Mouse (Mus musculus) megakaryocyte, embryonic 14.5 days (primary cell): ENCODE results near the gene Mrps24. TPM values are rescaled to one million over a fixed set of nuclear protein-coding genes. Genes with fewer than 3 reads are reported as not detected.

ENCODE experiments used
- H3K27me3 ChIP-seq: replicated peaks from 2 replicates; pipeline ENCODE3; 2012; ENCODE audit warnings: inconsistent platforms
- H3K36me3 ChIP-seq: replicated peaks from 2 replicates; pipeline ENCODE3; 2012; ENCODE audit warnings: low read length, inconsistent platforms, mixed read lengths
- H3K4me1 ChIP-seq: 2 replicates; pipeline ENCODE4 v1.6.1; 2012; ENCODE audit warnings: inconsistent platforms
- H3K4me3 ChIP-seq: replicated peaks from 2 replicates; pipeline ENCODE3; 2012; ENCODE audit warnings: moderate library complexity, mild to moderate bottlenecking, inconsistent platforms
- H3K9me3 ChIP-seq: 2 replicates; pipeline ENCODE4 v1.6.1; 2012; ENCODE audit warnings: inconsistent platforms
- FLI1 ChIP-seq: IDR thresholded peaks from 2 replicates; pipeline ENCODE4 v1.6.1; 2012; ENCODE audit warnings: low read length, inconsistent platforms, mixed read lengths
- GATA1 ChIP-seq: IDR thresholded peaks from 3 replicates; pipeline ENCODE4 v1.6.1; 2012; ENCODE audit warnings: mixed read lengths, low read length, inconsistent platforms, borderline replicate concordance
- polyA plus RNA-seq: library from polyadenylated mRNA; stranded (reverse); fragments of >175 nt; gene quantifications from 2 replicates; pipeline ENCODE4 v1.2.3, GENCODE M21; 2012; ENCODE audit warnings: low replicate concordance; ENCODE audit not compliant: insufficient read depth

Gene Mrps24
- polyA plus RNA-seq: 173 and 222 TPM in 2 replicates

DNA sequence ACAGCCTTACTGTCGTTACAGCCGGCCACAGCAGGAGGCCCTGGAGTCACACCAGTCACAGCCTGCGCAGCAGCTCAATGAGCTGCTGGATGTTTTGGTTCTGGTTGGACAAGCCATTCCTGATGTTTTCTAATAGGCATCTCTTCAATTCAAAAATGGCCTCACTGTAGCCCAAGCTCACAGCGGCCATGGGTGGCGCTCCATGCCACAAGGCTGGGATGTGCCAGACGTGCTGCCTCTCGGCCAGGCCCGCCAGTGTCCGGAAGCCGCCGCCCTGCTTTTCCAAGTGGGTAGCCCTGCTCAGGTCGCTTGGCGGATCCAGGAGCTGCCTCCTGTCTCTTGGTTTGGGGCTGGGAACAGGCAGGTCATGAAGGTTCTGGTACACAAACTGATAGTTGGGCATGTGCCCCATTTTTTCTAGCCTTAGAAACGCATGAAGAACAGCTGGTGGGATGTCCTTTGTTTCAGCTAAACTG, at the start of gene Mrps24:
Mrps24 (minus strand) TSS at position 51 of the 476 bp plus-strand sequence.
- no peaks in the 10 kb centered on the region for H3K27me3 ChIP-seq
- H3K4me3 ChIP-seq: peak within 1 kb of the TSS; percentile 85
- no peaks in the 10 kb centered on the region for H3K9me3 ChIP-seq
- no peak for TF ChIP-seq FLI1
- TF ChIP-seq GATA1: no peak
- H3K4me1 ChIP-seq: peaks cover 70% of the 10 kb centered on the region
- H3K36me3 ChIP-seq: peaks cover 70% of the 10 kb centered on the region

DNA sequence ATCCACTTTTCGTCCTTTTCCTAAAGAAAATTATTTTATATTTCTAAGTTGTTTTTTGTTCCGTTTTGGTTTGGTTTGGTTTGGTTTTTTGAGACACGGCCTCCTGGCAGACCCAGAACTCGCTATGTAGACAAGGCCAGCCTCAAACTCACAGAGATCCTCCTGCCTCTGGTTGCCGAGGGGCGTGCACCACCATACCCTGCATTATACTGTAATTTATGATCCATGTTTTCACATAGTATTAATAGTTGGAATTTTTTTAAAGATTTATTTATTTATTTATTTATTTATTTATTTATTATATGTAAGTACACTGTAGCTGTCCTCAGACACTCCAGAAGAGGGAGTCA, 47.1 kb upstream of the Mrps24 start:
- TF ChIP-seq FLI1 (no peak), GATA1 (no peak)
- Histone ChIP-seq H3K36me3 (peaks cover 13% of the 10 kb centered on the region), H3K4me3 (peak overlapping the region; percentile 99), H3K9me3 (no peaks in the 10 kb centered on the region), H3K4me1 (peaks cover 55% of the 10 kb centered on the region), H3K27me3 (no peaks in the 10 kb centered on the region)

DNA sequence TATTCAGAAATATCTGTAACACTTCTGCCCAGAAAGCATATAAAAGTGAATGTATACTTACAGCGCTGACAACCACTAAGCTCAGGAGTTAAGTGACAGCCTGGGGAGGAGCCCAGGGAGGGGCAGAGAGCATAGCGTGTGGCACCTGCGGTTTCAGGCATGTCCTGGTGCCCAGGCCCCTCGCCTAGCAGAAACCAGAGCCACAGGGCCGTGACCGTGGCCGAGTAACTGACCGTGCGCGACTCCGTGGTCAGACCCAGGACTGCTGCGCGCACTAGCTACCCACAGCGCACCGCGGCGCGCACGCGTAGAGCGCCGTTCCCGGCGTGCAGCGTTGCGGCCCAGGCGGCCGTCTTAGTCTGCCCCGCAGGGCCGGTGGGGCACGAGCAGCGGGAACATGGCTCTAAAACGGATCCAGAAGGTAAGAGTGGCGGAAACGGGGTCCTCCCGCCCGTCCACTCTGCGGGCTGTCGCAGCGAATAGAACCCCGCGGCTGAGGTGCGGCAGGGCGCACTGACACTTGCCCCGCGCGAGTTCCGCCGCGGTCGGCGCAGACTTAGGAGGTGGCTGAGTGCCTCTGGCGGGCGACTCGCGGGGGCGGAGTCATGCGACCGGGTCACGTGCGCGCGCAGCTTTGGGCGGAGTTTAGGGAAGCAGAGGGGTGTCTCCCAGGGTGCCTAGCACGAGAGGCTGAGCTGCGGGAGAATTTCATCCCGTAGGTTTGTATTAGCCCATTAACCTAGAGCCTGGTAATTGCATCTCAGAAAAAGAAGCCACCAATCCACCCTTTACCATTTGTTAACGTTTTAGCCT, 46.5 kb upstream of the Mrps24 start, which contains the start of gene Urgcp:
Urgcp (minus strand) TSS at position 557 of the 813 bp plus-strand sequence.
- H3K9me3 ChIP-seq: no peaks in the 10 kb centered on the region
- H3K27me3 ChIP-seq: no peaks in the 10 kb centered on the region
- peaks cover 16% of the 10 kb centered on the region for H3K36me3 ChIP-seq
- TF ChIP-seq FLI1: no peak
- no peak for TF ChIP-seq GATA1
- peaks cover 59% of the 10 kb centered on the region for H3K4me1 ChIP-seq
- peak within 1 kb of the TSS; percentile 99 for H3K4me3 ChIP-seq

DNA sequence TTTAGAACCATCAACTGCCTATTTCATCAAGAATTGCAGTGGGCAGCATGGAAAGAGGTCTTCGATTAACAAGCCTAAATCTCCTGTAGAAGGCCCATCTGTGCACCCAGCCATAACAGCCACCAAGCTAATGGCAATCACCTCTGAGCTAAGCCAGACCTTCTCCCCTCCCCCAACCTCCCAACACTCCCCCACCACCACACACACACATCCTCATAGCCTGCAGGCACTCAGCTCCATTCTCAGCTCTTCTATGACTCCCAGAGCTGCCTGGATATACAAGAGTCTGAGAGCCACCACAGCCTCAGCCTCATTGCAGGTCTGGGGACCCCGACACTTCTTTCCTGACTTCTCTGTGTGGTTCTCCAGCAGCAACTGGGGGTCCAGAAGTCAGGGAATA, 38.3 kb upstream of the Mrps24 start:
- H3K4me3 ChIP-seq: no peak overlapping the region
- H3K36me3 ChIP-seq: peaks cover 66% of the 10 kb centered on the region
- no peaks in the 10 kb centered on the region for H3K27me3 ChIP-seq
- peaks cover 29% of the 10 kb centered on the region for H3K9me3 ChIP-seq
- peaks cover 36% of the 10 kb centered on the region for H3K4me1 ChIP-seq
- TF ChIP-seq GATA1 (no peak), FLI1 (no peak)

DNA sequence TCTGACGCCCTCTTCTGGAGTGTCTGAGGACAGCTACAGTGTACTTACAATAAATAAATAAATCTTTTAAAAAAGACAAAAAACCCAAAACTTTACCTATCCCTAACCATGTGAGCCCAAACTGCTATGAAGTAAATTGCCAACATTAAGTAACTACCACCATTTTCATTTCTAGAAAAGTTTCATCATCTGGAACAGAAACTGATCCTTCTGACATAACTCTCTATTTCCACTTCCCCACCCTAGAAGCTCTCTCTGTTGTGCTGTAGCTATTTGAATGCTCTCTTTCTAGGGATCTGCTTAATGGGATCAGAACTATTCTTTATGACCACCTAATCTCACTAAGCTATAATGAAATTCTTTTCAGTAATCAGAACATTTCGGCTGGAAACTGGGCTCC, 29.5 kb upstream of the Mrps24 start:
- Histone ChIP-seq H3K4me3 (no peak overlapping the region), H3K36me3 (peaks cover 23% of the 10 kb centered on the region), H3K27me3 (no peaks in the 10 kb centered on the region), H3K9me3 (peaks cover 18% of the 10 kb centered on the region), H3K4me1 (peaks cover 28% of the 10 kb centered on the region)
- no peak for TF ChIP-seq FLI1

DNA sequence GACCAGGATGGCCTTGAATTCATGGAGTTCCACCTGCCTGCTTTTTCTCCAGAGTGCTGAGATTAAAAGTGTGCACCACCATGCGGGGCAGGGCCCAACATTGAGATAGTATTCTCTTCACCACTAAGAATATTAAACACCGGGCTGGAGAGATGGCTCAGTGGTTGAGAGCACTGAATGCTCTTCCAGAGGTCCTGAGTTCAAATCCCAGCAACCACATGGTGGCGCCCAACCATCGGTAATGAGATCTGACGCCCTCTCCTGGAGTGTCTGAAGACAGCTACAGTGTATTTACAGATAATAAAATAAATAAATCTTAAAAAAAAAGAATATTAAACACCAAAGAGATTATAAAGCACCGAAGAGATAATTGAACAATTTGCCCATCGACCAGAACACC, 26.6 kb upstream of the Mrps24 start:
- H3K36me3 ChIP-seq: peaks cover 19% of the 10 kb centered on the region
- no peak for TF ChIP-seq GATA1
- TF ChIP-seq FLI1: no peak
- peaks cover 13% of the 10 kb centered on the region for H3K9me3 ChIP-seq
- no peaks in the 10 kb centered on the region for H3K27me3 ChIP-seq
- H3K4me3 ChIP-seq: peak overlapping the region; percentile 62
- peaks cover 43% of the 10 kb centered on the region for H3K4me1 ChIP-seq

DNA sequence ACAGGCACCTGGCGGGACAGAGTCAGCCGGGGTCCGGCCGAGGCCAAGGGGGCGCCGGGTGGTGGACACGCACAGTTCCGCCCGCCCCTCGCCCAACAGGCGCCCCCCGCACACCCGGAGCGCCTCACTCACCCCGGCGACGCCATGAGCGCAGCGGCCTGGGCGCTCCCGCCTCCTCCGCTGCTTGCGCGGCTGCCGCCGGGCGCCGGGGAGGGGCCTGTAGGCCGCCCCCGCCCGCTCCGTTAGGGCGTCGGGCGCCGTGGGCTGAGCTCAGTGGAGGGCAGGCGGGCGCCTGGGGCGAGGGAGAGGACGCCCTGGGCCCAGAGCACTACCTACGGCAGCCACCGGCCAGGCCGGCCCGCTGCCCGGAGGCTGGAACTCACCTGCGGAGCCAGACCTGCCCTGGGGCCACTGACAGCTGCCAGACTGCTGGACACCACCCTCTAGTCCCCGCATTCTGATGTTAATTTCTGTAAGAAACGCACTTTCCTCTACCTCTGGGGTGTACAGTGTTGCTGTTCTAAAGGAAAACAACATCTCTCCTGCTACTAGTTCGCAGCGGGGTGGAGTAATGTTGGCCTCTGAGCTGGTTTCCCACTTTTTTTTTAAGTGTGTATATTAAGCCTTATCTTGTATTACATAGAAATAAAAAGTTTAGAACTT, 25.6 kb upstream of the Mrps24 start:
- TF ChIP-seq FLI1: no peak
- no peak for TF ChIP-seq GATA1
- Histone ChIP-seq H3K9me3 (peaks cover 5% of the 10 kb centered on the region), H3K4me3 (peak overlapping the region; percentile 95), H3K36me3 (peaks cover 17% of the 10 kb centered on the region), H3K4me1 (peaks cover 53% of the 10 kb centered on the region), H3K27me3 (no peaks in the 10 kb centered on the region)

DNA sequence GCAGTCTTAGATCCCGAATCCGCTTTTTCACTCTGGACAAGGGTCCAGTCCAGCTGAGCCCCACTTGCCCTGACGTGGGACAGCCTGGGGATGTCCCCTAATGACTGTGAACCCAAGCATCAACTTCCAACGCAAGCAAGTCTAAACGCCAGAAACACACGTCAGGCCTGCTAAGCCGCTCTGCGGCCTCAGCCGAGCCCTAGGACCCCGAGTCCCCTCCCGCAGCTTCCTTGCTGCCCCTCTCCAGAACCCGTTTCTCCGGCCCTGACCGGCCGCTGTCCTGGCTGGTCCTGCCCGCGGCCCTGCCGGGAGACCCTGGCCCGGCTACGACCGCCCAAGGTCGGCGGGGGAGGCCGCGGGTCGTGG, 25.1 kb upstream of the Mrps24 start:
- no peak for TF ChIP-seq FLI1
- no peak for TF ChIP-seq GATA1
- Histone ChIP-seq H3K36me3 (peaks cover 16% of the 10 kb centered on the region), H3K4me3 (peak overlapping the region; percentile 95), H3K27me3 (no peaks in the 10 kb centered on the region), H3K4me1 (peaks cover 52% of the 10 kb centered on the region), H3K9me3 (peaks cover 5% of the 10 kb centered on the region)

DNA sequence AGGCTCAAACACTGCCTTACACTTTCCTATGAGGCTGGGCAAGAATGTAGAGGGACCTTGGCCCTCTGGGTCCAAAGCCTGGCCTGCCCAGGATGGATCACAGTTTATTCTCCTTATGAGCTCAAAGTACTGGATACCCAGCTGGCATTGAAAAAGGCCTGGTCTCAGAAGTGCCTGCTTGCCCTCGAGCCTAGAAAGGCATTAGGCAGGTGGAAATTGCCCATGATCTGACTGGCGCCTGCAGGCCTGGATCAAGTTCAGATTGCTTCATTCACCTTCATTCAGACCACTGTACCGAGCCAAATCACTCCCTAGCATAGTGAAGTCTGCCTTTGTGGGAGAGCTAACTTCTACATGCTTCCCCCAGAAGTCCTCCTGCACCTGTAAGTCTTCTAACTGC, 24.4 kb upstream of the Mrps24 start:
- Histone ChIP-seq H3K9me3 (peaks cover 5% of the 10 kb centered on the region), H3K4me1 (peaks cover 56% of the 10 kb centered on the region), H3K27me3 (no peaks in the 10 kb centered on the region), H3K36me3 (peaks cover 20% of the 10 kb centered on the region), H3K4me3 (peak overlapping the region; percentile 95)
- no peak for TF ChIP-seq FLI1
- TF ChIP-seq GATA1: no peak
